Mouse (Mus musculus): ENCODE results near the gene Hspb1.

The Hspb1 gene

GRCm38 (mm10) chr5:135911633-135912220, 24.0 kb downstream of the Hspb1 start:
- no peak for DNase-seq (ENCODE audit: low spot score in 2 of 2)

GRCm38 (mm10) chr5:135913201-135913600, 25.5 kb downstream of the Hspb1 start:
- DNase-seq (ENCODE audit: low spot score in 2 of 2), result no peak

- no peak for DNase-seq (ENCODE audit: low spot score in 2 of 2)
Measured at GRCm38 (mm10) chr5:135914156-135914555, 26.4 kb downstream of the Hspb1 start.

- DNase-seq (ENCODE audit: low spot score in 2 of 2), result no peak
Measured at GRCm38 (mm10) chr5:135916051-135916565, 28.4 kb downstream of the Hspb1 start.

- no peak for DNase-seq (ENCODE audit: low spot score in 2 of 2)
Measured at GRCm38 (mm10) chr5:135916601-135917000, 28.9 kb downstream of the Hspb1 start.

- DNase-seq (ENCODE audit: low spot score in 2 of 2), result peak in 1 of 2 experiments; percentile 35
Measured at GRCm38 (mm10) chr5:135917327-135918058, 29.8 kb downstream of the Hspb1 start.

GRCm38 (mm10) chr5:135918059-135918437, 30.3 kb downstream of the Hspb1 start:
- DNase-seq (ENCODE audit: low spot score in 2 of 2), result no peak

- no peak for DNase-seq (ENCODE audit: low spot score in 2 of 2)
Measured at GRCm38 (mm10) chr5:135918593-135918992, 30.9 kb downstream of the Hspb1 start.

- DNase-seq (ENCODE audit: low spot score in 2 of 2), result no peak
Measured at GRCm38 (mm10) chr5:135919902-135920301, 32.2 kb downstream of the Hspb1 start.

GRCm38 (mm10) chr5:135923901-135924300, 36.2 kb downstream of the Hspb1 start:
- DNase-seq (ENCODE audit: low spot score in 2 of 2), result no peak

GRCm38 (mm10) chr5:135929685-135930424, 42.1 kb downstream of the Hspb1 start:
- DNase-seq (ENCODE audit: low spot score in 2 of 2), result no peak

GRCm38 (mm10) chr5:135931526-135931925, 43.8 kb downstream of the Hspb1 start:
- DNase-seq (ENCODE audit: low spot score in 2 of 2), result no peak

- DNase-seq (ENCODE audit: low spot score in 2 of 2), result no peak
Measured at GRCm38 (mm10) chr5:135932359-135932758, 44.6 kb downstream of the Hspb1 start.

GRCm38 (mm10) chr5:135933222-135933899, 45.6 kb downstream of the Hspb1 start:
- DNase-seq (ENCODE audit: low spot score in 2 of 2), result no peak

- peak in 1 of 2 experiments; percentile 80 for DNase-seq (ENCODE audit: low spot score in 2 of 2)
Measured at GRCm38 (mm10) chr5:135933900-135934441, 46.3 kb downstream of the Hspb1 start.

GRCm38 (mm10) chr5:135934481-135935175, 46.9 kb downstream of the Hspb1 start, which contains the start of gene Ywhag:
Gene Ywhag (minus strand): TSS chr5:135934616.
- peak; percentile 98 for DNase-seq (ENCODE audit: low spot score in 2 of 2)

- DNase-seq (ENCODE audit: low spot score in 2 of 2), result no peak
Measured at GRCm38 (mm10) chr5:135935176-135935523, 47.4 kb downstream of the Hspb1 start.

GRCm38 (mm10) chr5:135935641-135936190, 48.0 kb downstream of the Hspb1 start:
- DNase-seq (ENCODE audit: low spot score in 2 of 2), result no peak

All from spleen, postnatal 10 days (tissue).